Mouse (Mus musculus) natural killer cell, adult 2 months (primary cell): ENCODE results near the gene Arl6ip1.

ENCODE experiments used
- DNase-seq, 2 experiments: peaks; one replicate each; pipeline ENCODE4 v3.0.0; 2022; ENCODE audit warnings: low spot score in 2 of 2

Arl6ip1 gene

DNA sequence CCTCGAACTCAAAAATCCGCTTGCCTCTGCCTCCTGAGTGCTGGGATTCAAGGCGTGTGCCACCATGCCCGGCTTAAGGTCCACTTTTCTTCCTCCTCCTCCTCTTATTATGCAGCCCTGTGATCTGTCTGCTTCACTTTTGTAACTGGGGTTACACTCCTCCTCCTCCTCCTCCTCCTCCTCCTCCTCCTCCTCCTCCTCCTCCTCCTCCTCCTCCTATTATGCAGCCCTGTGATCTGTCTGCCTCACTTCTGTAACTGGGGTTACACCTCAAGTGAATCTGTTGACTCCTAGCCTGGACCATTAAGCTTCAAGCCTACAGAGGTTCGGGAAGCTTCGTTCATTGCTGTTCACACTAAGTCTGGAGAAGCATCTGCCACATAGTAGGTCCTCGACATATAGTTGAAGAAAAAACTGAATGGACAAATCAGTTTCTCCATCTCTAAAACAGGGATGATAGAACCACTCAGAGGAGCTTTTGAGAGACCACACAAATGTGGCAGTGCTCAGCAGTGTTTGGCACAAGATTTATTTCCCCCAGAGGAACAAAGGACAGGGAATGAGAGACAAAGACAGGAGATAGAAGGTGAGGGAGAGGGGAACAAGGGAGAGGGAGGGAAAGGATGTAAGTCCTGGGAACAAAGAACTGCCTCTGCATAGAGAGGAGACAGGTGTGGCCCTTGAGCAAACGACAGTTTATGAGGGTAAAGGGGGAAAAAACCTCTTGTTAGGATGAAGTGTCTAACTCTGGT, 12.5 kb downstream of the Arl6ip1 start:
- DNase-seq, result no peak

DNA sequence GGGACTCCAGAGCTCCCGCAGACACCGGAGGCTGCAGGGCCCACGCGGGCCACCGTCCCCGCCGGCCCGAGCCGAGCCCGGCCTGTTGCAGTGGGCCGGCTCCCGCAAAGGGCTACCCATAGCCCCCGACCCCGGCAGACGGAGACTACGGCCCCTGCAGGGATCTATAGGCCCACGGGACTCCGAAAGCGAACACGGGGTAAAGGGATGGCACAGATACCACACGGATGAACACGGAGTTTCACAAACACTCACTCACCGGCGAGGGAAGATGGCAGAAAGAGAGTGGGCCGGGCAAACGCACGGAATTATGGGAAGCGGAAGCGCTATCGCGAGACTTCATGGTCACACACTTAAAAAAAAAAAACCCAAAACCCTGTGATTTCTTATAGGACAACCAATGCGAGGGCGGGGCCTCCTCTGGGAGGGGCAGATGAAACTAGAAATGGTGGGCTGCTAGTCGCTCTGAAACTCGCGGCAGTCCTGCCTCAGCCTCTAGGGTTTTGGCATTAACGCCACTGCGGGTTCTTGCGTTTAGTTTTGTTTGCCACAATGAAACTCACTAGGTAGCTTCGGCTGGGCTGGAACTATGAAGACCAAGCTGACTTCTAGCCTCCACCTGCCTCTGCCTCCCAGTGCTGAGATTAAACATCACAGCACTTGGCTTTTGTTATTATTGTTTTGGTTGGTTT, 13.4 kb downstream of the Arl6ip1 start, which contains the start of gene Rps15a:
Gene Rps15a (minus strand): TSS at position 312 of the 692 bp plus-strand sequence.
- DNase-seq, result peak; percentile 94 to 95

DNA sequence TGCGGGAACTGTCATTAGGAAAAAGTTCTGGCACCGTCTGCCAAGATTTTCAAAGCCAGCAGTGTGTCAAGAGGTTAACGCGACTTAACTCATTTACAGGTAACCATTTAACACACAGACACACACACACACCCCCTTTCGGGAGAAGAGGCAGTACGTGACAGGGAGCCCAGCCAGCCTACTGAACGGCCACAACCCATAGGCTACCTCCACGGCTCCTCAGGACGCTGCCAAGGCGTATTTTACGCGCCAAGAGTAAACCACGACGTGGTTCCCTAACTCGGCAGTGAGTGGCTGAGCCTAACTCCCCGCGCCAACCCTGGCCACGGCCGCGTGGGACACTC, 14.0 kb downstream of the Arl6ip1 start:
- no peak for DNase-seq

DNA sequence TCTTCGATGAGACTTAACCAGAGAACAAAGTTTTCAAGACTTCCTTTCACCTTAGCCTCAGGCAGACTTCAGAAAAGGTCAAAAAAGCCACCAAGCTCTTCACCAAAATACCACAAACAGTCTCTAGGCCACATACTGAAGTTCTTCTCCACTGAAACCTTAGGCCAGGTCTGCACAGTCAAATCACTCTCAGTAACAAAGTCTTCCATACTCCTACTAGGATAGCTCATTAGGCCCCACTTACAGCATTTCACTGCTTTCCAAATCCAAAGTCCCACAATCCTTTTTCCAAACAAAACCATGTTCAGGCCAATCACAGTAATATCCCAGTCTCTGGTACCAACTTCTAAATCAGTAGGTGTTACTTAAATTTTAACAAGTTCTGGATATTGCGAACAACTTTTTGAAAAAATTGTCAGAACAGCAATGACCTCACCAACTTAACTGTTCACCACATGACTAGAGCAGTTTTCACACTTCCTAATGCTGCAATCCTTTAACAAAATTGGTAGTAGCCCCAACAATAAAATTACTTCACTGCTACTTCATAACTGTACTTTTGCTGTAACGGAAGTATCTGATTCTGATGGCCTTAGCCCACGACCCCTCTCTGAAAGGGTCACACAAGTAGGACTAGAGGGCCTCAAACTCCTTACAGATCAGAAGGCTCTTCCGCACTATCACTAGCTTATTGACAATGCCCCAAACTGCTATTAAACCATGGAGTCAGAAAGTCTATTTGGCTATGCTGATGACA, 15.7 kb downstream of the Arl6ip1 start:
- DNase-seq, result peak; percentile 30 to 53

DNA sequence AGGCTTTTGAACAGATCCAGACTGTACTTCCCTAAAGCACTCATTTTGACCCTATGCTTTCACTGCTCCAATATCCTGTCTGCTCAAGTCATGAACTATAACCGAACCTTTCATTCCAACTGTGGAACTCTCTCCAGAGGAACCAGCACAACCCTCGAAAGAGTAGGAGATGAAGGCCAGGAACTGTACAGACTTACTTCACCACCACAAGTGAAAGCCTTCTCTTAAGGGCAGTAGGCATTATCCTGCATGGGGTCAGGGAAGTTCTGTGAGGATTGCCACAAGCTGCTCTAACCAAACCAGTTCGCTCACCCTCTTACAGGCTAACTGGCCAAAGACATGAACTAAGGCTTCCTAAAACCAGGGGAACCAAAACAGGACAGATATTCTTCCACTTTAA, 18.3 kb downstream of the Arl6ip1 start:
- DNase-seq, result no peak

DNA sequence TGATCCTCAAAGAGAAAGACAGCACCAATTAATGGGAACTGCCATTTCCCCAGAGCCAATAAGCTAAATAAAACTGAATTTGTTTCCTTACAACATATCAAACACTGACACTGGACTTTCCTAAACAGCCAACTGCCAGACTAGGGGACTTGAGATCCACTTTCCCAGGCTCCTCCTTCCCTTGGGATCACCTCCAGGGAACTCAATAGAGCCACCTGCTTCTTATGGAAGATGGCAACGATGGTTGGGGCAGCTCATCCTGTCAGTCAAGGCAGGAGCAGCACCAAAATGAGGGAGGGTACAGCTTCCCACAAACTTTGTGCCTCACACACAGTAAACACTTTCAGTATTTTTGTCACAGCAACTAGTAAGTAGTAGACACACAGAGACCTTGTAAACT, 21.8 kb downstream of the Arl6ip1 start:
- no peak for DNase-seq

DNA sequence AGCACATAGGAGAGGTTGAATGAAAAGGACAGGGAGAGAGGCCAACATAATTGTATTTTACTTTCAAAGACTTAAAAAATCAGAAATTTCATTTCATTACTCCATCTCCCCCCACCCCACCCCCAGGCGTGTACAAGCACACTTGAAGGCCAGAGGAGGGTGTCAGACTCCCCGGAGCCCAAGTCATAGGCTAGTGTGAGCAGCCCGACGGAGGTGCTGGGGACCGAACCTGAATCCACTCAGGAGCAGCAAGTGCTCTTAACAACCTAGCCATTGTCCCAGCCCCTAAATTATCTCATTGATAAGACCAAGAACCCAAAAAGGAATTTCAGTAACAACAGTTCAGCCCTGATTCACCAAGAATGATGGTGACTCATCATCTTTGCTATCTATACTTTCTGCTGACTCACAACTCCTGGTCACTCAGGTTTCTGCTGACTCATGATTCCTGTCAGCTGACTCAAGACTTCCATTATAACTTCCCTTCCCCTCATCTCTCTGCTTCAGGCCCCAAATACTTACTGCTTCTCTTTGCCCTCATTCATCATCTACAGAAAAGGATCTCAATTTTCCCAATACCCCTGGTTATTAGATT, 24.9 kb downstream of the Arl6ip1 start:
- DNase-seq, result no peak

DNA sequence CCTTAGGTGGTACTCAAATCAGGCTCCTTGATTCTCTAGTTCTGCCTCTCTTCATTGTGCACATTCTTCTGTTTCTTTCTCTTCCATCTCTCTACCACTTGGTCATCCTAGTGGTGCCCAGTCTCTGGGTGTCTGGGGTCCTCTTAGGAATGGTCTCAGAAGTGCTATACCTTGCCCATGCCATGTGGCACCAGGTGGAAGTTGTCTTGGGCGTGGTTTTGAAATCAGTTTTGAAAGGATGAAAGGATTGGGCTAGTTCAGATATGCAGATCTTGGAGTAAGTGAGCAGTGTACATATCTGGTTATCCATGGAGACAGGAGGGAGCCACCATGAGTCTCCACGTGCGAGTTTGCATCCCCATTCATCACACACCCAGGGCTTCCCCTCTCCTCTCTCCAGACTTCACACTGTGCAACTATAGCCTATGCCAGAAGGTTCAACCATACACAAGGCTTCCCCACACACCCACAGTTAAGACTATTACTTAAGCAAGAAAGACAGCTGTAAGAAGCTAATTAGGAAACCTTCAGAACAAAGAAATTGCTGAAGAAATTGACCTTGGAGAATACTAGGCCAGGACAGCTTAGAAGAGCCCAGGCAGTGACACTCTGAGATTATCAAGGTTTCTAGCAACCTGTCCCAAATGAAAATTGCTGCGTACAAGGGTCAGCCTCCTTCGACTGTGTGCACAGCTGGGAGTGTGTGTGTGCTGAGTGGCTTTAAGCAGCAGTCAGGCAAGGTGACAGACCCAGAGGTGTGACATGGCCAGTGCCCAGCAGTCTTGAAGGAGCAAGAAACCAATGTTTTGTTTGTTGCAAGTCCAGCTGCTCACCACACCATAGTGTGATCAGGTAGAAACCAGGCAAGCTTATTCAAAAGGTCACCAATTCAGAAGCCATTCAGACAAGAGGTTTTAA, 25.7 kb downstream of the Arl6ip1 start:
- DNase-seq, result no peak

DNA sequence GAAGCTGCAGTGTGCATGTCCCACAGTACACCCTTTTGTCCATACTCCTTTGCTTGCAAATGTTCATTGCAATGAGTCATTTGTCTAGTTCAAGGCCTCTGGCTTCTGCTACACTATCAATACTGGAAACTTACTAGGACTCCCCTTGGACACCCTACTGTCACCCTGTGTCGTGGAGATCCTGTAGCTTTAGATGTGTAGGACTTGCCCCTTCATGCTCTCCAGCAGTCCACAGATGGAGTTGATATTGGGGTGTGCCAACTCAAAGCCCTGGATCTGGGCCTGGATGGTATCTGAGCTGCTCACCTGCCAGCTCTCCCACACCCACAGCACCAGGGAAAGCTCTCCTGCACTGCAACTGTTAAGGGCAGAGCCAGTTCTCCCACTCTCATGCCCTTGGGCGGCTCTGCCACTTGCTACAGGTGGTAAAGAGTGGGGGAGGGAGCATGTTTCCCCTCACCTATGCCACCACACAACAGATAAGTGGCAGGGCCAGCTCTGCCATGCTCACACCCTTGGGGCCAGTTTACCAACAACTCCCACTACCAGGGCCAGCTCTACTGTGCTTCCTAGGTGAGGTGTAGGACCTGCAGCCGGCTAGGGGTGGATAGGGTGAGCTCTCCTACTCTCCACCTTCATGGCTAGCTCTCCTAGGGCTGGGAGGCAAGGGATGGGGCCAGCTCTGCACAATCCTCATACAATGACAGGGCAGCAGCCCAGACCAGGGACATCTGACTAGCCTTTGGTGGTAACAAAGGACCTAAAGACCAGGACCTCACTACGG, 26.6 kb downstream of the Arl6ip1 start:
- no peak for DNase-seq

DNA sequence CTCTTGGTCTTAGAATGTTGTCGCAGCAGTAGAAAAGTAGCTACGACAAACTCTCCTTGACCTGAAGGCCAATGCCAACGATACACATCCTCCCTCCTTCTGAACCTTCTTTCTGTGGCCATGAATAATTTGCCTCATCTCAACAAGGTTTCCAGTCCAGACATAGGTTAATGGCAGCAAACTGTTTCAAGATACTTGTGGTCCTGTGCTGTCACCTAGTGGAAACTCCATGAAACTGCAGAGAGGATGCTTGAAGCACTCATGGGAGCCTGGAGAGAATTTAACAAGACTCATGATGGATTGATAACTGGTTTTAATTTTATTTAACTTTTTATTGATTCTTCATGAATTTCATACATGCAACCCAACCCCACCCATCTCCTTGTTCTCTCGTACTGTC, 27.2 kb downstream of the Arl6ip1 start:
- DNase-seq, result peak in 1 of 2 experiments; percentile 21

DNA sequence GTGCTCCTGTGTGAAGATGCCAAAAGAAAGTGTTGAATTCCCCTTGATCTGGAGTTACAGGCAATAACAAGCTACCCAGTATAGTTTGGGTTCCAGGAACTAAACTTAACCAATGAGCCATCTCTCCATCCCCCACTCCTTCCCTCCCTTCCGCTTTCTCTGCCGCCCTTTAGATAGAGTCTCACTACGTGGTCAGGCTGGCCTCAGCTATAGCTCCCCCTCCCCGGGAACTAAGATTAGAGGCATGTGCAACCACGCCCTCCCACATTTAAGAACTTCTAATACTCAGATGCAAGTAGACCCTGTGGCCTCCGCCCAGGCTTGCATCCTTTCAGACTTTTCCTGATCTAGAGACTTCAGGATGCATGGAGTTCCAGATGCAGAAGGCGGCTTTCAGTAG, 31.8 kb downstream of the Arl6ip1 start:
- DNase-seq, result no peak

DNA sequence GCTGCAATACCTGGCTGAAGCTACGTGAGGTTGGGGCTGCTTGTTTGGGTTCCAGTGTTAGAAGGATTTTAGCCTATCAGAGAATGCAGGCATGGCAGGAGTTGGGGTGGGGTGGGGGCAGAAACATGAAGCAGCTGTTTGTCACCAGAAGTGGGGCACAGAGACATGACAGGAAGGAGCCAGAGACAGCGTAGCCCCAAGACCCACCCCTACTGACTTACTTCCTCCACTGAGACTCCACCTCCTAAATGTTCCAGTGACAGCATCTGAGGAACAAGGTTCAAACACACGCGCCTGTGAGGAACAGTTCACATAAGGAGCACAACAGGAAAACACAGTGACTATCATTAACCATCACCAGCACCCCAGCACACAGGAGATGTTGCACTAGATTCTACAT, 49.5 kb downstream of the Arl6ip1 start:
- DNase-seq, result no peak

DNA sequence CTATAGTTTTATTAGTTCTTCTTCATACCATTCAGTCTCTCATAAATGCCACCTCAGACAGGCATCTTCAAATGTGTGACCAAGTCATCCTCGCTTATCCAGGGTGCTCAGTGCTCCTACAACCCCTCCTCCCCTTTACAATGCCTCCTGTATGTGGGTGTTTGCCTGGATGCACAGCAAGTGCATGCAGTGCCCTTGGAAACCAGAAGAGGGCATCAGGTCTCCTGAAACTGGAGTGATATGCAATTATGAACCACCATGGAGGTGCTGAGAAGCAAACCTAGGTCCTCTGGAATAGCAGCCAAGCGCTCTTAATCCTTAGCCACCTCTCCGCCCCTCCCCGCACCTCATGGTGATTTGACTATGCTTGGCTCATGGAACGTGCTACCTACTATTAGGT, 50.4 kb downstream of the Arl6ip1 start:
- no peak for DNase-seq
